Mouse (Mus musculus) MEL (cell line): ENCODE data around the gene Cblc.

ENCODE experiments used
- CTCF ChIP-seq, 3 experiments: IDR thresholded peaks in 2 of 3; conservative IDR thresholded peaks in 1 of 3; 2 replicates each; pipeline ENCODE4 v1.5.1; 2011 to 2012; ENCODE audit warnings: low read length in 3 of 3, low read depth in 2 of 3, mild to moderate bottlenecking in 2 of 3, improper control_type of control experiment in 1 of 3, inconsistent platforms in 1 of 3, mixed read lengths in 1 of 3, moderate library complexity in 1 of 3; ENCODE audit not compliant: control insufficient read depth in 1 of 3, insufficient read depth in 1 of 3, poor library complexity in 1 of 3, severe bottlenecking in 1 of 3
- E2F4 ChIP-seq: IDR thresholded peaks from 2 replicates; pipeline ENCODE4 v1.6.1; 2011; ENCODE audit warnings: low read depth, low read length, improper control_type of control experiment, borderline replicate concordance
- EP300 ChIP-seq, 2 experiments: IDR thresholded peaks; 2 replicates each; pipeline ENCODE4 v1.6.1; 2011; ENCODE audit warnings: improper control_type of control experiment in 2 of 2, low read length in 2 of 2, low read depth in 1 of 2, mild to moderate bottlenecking in 1 of 2
- GATA1 ChIP-seq: IDR thresholded peaks from 2 replicates; pipeline ENCODE4 v1.6.1; 2011; ENCODE audit warnings: low read depth, low read length, improper control_type of control experiment
- HCFC1 ChIP-seq: IDR thresholded peaks from 2 replicates; pipeline ENCODE4 v1.6.1; 2012; ENCODE audit warnings: low read depth, mild to moderate bottlenecking, inconsistent platforms, low read length, improper control_type of control experiment, moderate library complexity
- MAX ChIP-seq: IDR thresholded peaks from 2 replicates; pipeline ENCODE4 v1.6.1; 2011; ENCODE audit warnings: low read length, improper control_type of control experiment
- MEF2A ChIP-seq: IDR thresholded peaks from 2 replicates; pipeline ENCODE4 v1.6.1; 2014; ENCODE audit warnings: low read depth, mild to moderate bottlenecking, inconsistent platforms, low read length, improper control_type of control experiment; ENCODE audit not compliant: poor library complexity, insufficient replicate concordance, severe bottlenecking; ENCODE audit errors: extremely low read depth
- MXI1 ChIP-seq: IDR thresholded peaks from 2 replicates; pipeline ENCODE4 v1.6.1; 2011; ENCODE audit warnings: mild to moderate bottlenecking, low read depth, low read length, improper control_type of control experiment
- POLR2A ChIP-seq, 2 experiments: IDR thresholded peaks; 2 replicates each; pipeline ENCODE4 v1.6.1; 2011 to 2012; ENCODE audit warnings: low read length in 2 of 2, mild to moderate bottlenecking in 2 of 2, control low read depth in 1 of 2, improper control_type of control experiment in 1 of 2, low read depth in 1 of 2, moderate library complexity in 1 of 2; ENCODE audit not compliant: control insufficient read depth in 1 of 2, insufficient read depth in 1 of 2, poor library complexity in 1 of 2
- SIN3A ChIP-seq: IDR thresholded peaks from 2 replicates; pipeline ENCODE4 v1.6.1; 2012; ENCODE audit warnings: low read length, improper control_type of control experiment, inconsistent platforms
- TAL1 ChIP-seq: IDR thresholded peaks from 2 replicates; pipeline ENCODE4 v1.6.1; 2012; ENCODE audit warnings: mild to moderate bottlenecking, inconsistent platforms, low read length, moderate library complexity, mixed read lengths
- ZC3H11A ChIP-seq: IDR thresholded peaks from 2 replicates; pipeline ENCODE4 v1.6.1; 2012; ENCODE audit warnings: low read depth, mild to moderate bottlenecking, inconsistent platforms, low read length, improper control_type of control experiment
- ZKSCAN1 ChIP-seq: IDR thresholded peaks from 2 replicates; pipeline ENCODE4 v1.6.1; 2012; ENCODE audit warnings: low read depth, mild to moderate bottlenecking, inconsistent platforms, low read length, improper control_type of control experiment, moderate library complexity
- ZMIZ1 ChIP-seq: IDR thresholded peaks from 2 replicates; pipeline ENCODE4 v1.6.1; 2012; ENCODE audit warnings: low read depth, mild to moderate bottlenecking, inconsistent platforms, low read length, improper control_type of control experiment, moderate library complexity

- TF ChIP-seq CTCF (IDR thresholded peaks at IDR 0.05 in 2 of 3, conservative IDR thresholded peaks at IDR 0.05 in 1 of 3; ENCODE audit: control insufficient read depth in 1 of 3, insufficient read depth in 1 of 3, low read depth in 2 of 3, low read length in 3 of 3, poor library complexity in 1 of 3, severe bottlenecking in 1 of 3) (no peak), POLR2A (IDR thresholded peaks at IDR 0.05; ENCODE audit: control insufficient read depth in 1 of 2, insufficient read depth in 1 of 2, low read depth in 1 of 2, low read length in 2 of 2, poor library complexity in 1 of 2) (no peak), GATA1 (no peak), MXI1 (no peak), MEF2A (no peak), ZMIZ1 (no peak), TAL1 (no peak), E2F4 (no peak), HCFC1 (no peak), ZKSCAN1 (no peak), MAX (no peak), SIN3A (no peak), ZC3H11A (no peak), EP300 (IDR thresholded peaks at IDR 0.05; ENCODE audit: low read depth in 1 of 2, low read length in 2 of 2) (no peak)
These were observed 55.1 kb downstream of the Cblc start for GRCm38 (mm10) chr7:19741329-19742031.
